Mouse (Mus musculus): ENCODE measurements around the gene Klhl25. TPM values are rescaled to one million over a fixed set of nuclear protein-coding genes. Genes with fewer than 3 reads are reported as not detected.

The Klhl25 gene
- polyA plus RNA-seq, 1 experiment from 2014 or later: 8.0 TPM

- Histone ChIP-seq H3K27ac (replicated peaks) (no peak overlapping the region), H3K4me3 (ENCODE audit: low read depth, low read length) (no peak overlapping the region), H3K4me2 (replicated peaks; ENCODE audit: low read depth) (no peak overlapping the region), H3K9me3 (ENCODE audit: control insufficient read depth, low read length) (no peaks in the 10 kb centered on the region), H3K27me3 (ENCODE audit: control insufficient read depth, insufficient read depth, low read length) (no peaks in the 10 kb centered on the region), H3K4me1 (replicated peaks; ENCODE audit: control insufficient read depth, insufficient read depth) (peaks cover 12% of the 10 kb centered on the region), H3K36me3 (ENCODE audit: control insufficient read depth, insufficient read depth, low read length) (no peaks in the 10 kb centered on the region), H3K9ac (ENCODE audit: low read length) (no peak overlapping the region)
- no peak for TF ChIP-seq EP300 (optimal IDR thresholded peaks at IDR 0.05)
- TF ChIP-seq CTCF (IDR thresholded peaks at IDR 0.05; ENCODE audit: low read depth): no peak
- WGBS: 71% methylated on average over 10 of the region's 10 CpGs
- DNase-seq (ENCODE audit: low spot score) (no peak), ATAC-seq (ENCODE audit: low FRiP score, low TSS enrichment) (no peak)
Measured at GRCm38 (mm10) chr7:75851290-75851689, 3.2 kb downstream of the Klhl25 start.

- 36% methylated on average over 4 of the region's 4 CpGs for WGBS
- Histone ChIP-seq H3K9ac (ENCODE audit: low read length) (no peak overlapping the region), H3K36me3 (ENCODE audit: control insufficient read depth, insufficient read depth, low read length) (no peaks in the 10 kb centered on the region), H3K4me2 (replicated peaks; ENCODE audit: low read depth) (0 out of 2 replicates have a peak overlapping the region, but pooled peaks have one; percentile 5), H3K27ac (replicated peaks) (peak overlapping the region; percentile 40; the same call in 1 of the 2 replicates), H3K4me3 (ENCODE audit: low read depth, low read length) (no peak overlapping the region), H3K27me3 (ENCODE audit: control insufficient read depth, insufficient read depth, low read length) (no peaks in the 10 kb centered on the region), H3K9me3 (ENCODE audit: control insufficient read depth, low read length) (no peaks in the 10 kb centered on the region), H3K4me1 (replicated peaks; ENCODE audit: control insufficient read depth, insufficient read depth) (peaks cover 12% of the 10 kb centered on the region)
- ATAC-seq (ENCODE audit: low FRiP score, low TSS enrichment) (no peak), DNase-seq (ENCODE audit: low spot score) (no peak)
- TF ChIP-seq CTCF (IDR thresholded peaks at IDR 0.05; ENCODE audit: low read depth) (no peak), EP300 (optimal IDR thresholded peaks at IDR 0.05) (no peak)
Measured at GRCm38 (mm10) chr7:75852363-75852762, 4.3 kb downstream of the Klhl25 start.

DNA sequence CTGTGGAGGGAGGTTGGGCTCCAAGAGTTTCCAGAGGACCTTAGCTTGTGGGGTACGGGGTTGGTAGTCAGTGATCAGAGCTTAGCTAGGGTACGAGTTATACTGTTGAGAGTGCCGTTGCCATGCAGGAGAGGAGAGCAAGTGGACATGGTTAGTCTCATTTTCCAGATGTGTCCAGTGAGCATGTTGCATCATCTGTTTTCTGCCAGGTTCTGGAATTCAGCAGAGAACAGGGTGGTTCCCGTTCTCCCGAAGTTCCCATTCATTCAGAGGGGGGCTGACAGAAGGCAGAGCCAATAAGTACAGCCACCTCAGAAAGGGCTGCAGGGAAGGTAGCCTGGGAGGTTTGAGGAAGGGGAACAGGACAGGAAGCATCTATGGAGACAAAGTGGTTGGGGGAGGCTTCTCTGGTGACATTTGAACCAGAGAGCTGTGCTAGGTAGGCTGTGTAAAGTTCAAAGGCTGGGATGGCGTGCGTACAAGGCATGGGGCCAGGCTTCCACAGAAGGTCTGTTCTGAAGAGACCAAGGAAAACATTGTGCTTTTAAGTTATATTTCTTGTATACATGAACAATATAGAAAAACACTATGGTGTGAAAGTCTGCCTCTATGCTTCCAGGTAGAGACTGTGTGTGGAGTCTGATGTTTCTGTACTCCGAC, 5.2 kb downstream of the Klhl25 start:
- no peak overlapping the region for H3K4me3 ChIP-seq (ENCODE audit: low read depth, low read length)
- peaks cover 12% of the 10 kb centered on the region for H3K4me1 ChIP-seq (replicated peaks; ENCODE audit: control insufficient read depth, insufficient read depth)
- DNase-seq (ENCODE audit: low spot score): no peak
- H3K4me2 ChIP-seq (replicated peaks; ENCODE audit: low read depth): no peak overlapping the region
- no peak for TF ChIP-seq CTCF (IDR thresholded peaks at IDR 0.05; ENCODE audit: low read depth)
- TF ChIP-seq EP300 (optimal IDR thresholded peaks at IDR 0.05): no peak
- H3K9me3 ChIP-seq (ENCODE audit: control insufficient read depth, low read length): no peaks in the 10 kb centered on the region
- 64% methylated on average over 8 of the region's 8 CpGs for WGBS
- H3K27ac ChIP-seq (replicated peaks): peak overlapping the region; percentile 14; the same call in 1 of the 2 replicates
- H3K27me3 ChIP-seq (ENCODE audit: control insufficient read depth, insufficient read depth, low read length): no peaks in the 10 kb centered on the region
- ATAC-seq (ENCODE audit: low FRiP score, low TSS enrichment): no peak
- no peaks in the 10 kb centered on the region for H3K36me3 ChIP-seq (ENCODE audit: control insufficient read depth, insufficient read depth, low read length)
- H3K9ac ChIP-seq (ENCODE audit: low read length): no peak overlapping the region

GRCm38 (mm10) chr7:75854231-75854925, 6.3 kb downstream of the Klhl25 start:
- H3K9me3 ChIP-seq (ENCODE audit: control insufficient read depth, low read length): no peaks in the 10 kb centered on the region
- TF ChIP-seq CTCF (IDR thresholded peaks at IDR 0.05; ENCODE audit: low read depth) (no peak), EP300 (optimal IDR thresholded peaks at IDR 0.05) (no peak)
- 47% methylated on average over 6 of the region's 6 CpGs for WGBS
- H3K4me1 ChIP-seq (replicated peaks; ENCODE audit: control insufficient read depth, insufficient read depth): peaks cover 12% of the 10 kb centered on the region
- H3K9ac ChIP-seq (ENCODE audit: low read length): no peak overlapping the region
- no peaks in the 10 kb centered on the region for H3K36me3 ChIP-seq (ENCODE audit: control insufficient read depth, insufficient read depth, low read length)
- no peak overlapping the region for H3K4me3 ChIP-seq (ENCODE audit: low read depth, low read length)
- DNase-seq (ENCODE audit: low spot score) (no peak), ATAC-seq (ENCODE audit: low FRiP score, low TSS enrichment) (no peak)
- peak overlapping the region; percentile 30; the same call in 1 of the 2 replicates for H3K27ac ChIP-seq (replicated peaks)
- H3K4me2 ChIP-seq (replicated peaks; ENCODE audit: low read depth): no peak overlapping the region
- no peaks in the 10 kb centered on the region for H3K27me3 ChIP-seq (ENCODE audit: control insufficient read depth, insufficient read depth, low read length)

DNA sequence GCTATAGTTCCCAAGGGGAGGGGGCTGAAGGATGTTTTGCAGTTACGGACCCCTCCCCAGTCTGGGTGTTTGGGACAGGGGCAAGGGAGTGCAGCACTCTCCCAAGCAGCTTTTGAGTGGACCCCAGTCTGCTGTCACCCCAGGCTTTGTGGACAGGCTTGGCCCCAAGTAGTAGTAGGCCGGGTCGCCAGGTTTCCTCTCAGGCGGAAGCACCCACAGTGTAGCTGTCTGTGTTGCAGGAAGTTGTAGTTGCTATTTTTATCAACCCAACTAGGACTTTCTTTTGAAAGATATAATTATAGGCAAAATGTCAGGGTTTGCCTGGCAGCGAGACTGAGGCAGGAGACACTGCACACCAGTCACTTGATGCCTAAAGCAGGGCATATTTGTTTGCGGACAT, 6.9 kb downstream of the Klhl25 start:
- H3K9ac ChIP-seq (ENCODE audit: low read length): no peak overlapping the region
- no peaks in the 10 kb centered on the region for H3K36me3 ChIP-seq (ENCODE audit: control insufficient read depth, insufficient read depth, low read length)
- TF ChIP-seq EP300 (optimal IDR thresholded peaks at IDR 0.05): no peak
- TF ChIP-seq CTCF (IDR thresholded peaks at IDR 0.05; ENCODE audit: low read depth): no peak
- ATAC-seq (ENCODE audit: low FRiP score, low TSS enrichment) (no peak), DNase-seq (ENCODE audit: low spot score) (no peak)
- no peak overlapping the region for H3K4me3 ChIP-seq (ENCODE audit: low read depth, low read length)
- no peak overlapping the region for H3K4me2 ChIP-seq (replicated peaks; ENCODE audit: low read depth)
- H3K27me3 ChIP-seq (ENCODE audit: control insufficient read depth, insufficient read depth, low read length): no peaks in the 10 kb centered on the region
- H3K4me1 ChIP-seq (replicated peaks; ENCODE audit: control insufficient read depth, insufficient read depth): peaks cover 12% of the 10 kb centered on the region
- 63% methylated on average over 6 of the region's 6 CpGs for WGBS
- H3K9me3 ChIP-seq (ENCODE audit: control insufficient read depth, low read length): no peaks in the 10 kb centered on the region
- H3K27ac ChIP-seq (replicated peaks): 0 out of 2 replicates have a peak overlapping the region, but pooled peaks have one; percentile 30

- Histone ChIP-seq H3K4me1 (replicated peaks; ENCODE audit: control insufficient read depth, insufficient read depth) (peaks cover 12% of the 10 kb centered on the region), H3K9ac (ENCODE audit: low read length) (no peak overlapping the region), H3K36me3 (ENCODE audit: control insufficient read depth, insufficient read depth, low read length) (no peaks in the 10 kb centered on the region), H3K27me3 (ENCODE audit: control insufficient read depth, insufficient read depth, low read length) (no peaks in the 10 kb centered on the region), H3K4me3 (ENCODE audit: low read depth, low read length) (no peak overlapping the region), H3K4me2 (replicated peaks; ENCODE audit: low read depth) (no peak overlapping the region), H3K9me3 (ENCODE audit: control insufficient read depth, low read length) (no peaks in the 10 kb centered on the region), H3K27ac (replicated peaks) (no peak overlapping the region)
- WGBS: 84% methylated on average over 10 of the region's 11 CpGs
- TF ChIP-seq CTCF (IDR thresholded peaks at IDR 0.05; ENCODE audit: low read depth): no peak
- no peak for TF ChIP-seq EP300 (optimal IDR thresholded peaks at IDR 0.05)
- DNase-seq (ENCODE audit: low spot score) (no peak), ATAC-seq (ENCODE audit: low FRiP score, low TSS enrichment) (no peak)
Measured at GRCm38 (mm10) chr7:75856259-75856658, 8.1 kb downstream of the Klhl25 start.
